Mouse (Mus musculus): Measurements from ENCODE around the gene Zim1.

Gene Zim1

GRCm38 (mm10) chr7:6696241-6697045 lies at the start of gene Zim1:
TSS of gene Zim1 (minus strand) at chr7:6696450.
- DNase-seq (ENCODE audit: low spot score) = peak; percentile 84

GRCm38 (mm10) chr7:6744281-6744904 lies 48.1 kb upstream of the Zim1 start:
- no peak for DNase-seq (ENCODE audit: low spot score)

- DNase-seq (ENCODE audit: low spot score) = no peak
Observed at GRCm38 (mm10) chr7:6736060-6736459, 39.8 kb upstream of the Zim1 start.

GRCm38 (mm10) chr7:6731930-6732329 lies 35.7 kb upstream of the Zim1 start:
- DNase-seq (ENCODE audit: low spot score) = no peak

GRCm38 (mm10) chr7:6731373-6731772 lies 35.1 kb upstream of the Zim1 start:
- DNase-seq (ENCODE audit: low spot score) = no peak

- DNase-seq (ENCODE audit: low spot score) = no peak
Observed at GRCm38 (mm10) chr7:6730801-6731200, 34.6 kb upstream of the Zim1 start.

DNA sequence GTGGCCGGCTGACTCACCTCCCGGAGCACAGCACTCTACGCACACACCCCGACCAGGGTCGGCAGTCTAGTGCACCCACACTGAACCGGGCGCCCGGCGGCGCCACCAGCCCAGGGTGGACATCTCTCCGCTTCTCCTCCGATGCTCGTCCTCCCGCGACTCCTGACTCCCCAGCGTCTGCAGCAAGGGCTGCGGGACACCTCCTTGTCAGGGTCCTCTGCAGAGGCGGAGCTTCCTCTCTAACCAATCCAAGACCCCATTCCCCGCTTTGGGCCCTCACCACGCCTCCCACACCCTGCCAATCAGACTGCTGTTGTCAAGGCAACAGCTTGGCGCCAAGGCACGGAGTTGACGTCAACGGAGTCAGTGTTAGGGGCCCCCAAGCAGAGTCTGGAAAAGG lies 34.0 kb upstream of the Zim1 start, which contains the start of the genes Peg3 and Usp29:
Peg3 (minus strand) TSS at position 191 of the 400 bp plus-strand sequence.
Usp29 (plus strand) TSS at position 338 of the 400 bp plus-strand sequence.
- DNase-seq (ENCODE audit: low spot score) = peak; percentile 85

DNA sequence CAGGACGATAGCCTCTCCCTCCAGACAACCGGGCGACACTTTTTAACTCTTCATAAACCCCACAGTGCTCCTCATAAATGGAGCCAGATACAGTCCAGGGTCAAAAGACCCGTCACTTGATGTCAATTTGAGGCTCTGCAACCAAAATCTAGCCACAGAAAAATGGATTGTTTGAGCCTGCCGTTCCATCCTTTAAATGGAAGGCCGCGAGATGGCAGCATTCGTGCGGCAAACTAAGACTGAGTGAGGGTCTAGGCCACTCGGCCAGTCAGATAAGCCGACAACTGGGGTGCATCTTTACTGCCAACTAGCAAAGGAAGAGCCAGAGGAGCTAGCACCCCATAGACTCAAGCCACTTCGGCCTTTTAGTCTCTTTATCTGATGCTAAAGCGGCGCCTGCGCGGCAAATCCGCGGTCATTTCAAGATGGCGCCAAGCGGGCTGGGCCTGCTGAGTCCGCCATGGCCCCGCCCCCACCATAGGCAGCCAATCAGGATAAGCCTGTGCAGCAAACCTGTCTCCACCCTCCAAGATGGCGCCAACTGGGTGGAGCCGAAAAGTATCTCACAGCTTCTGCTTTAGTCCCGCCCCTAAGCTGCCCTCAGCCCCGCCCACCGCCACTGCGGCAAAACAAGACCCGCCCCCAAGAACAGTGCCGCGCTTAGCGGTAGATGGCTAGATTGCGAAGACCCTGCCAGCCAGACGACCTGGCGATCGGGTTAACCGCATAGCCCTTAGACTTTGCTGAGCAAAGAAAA lies 33.0 kb upstream of the Zim1 start:
- peak; percentile 92 for DNase-seq (ENCODE audit: low spot score)

- DNase-seq (ENCODE audit: low spot score) = peak; percentile 96
Observed at GRCm38 (mm10) chr7:6728263-6728931, 32.1 kb upstream of the Zim1 start.

DNA sequence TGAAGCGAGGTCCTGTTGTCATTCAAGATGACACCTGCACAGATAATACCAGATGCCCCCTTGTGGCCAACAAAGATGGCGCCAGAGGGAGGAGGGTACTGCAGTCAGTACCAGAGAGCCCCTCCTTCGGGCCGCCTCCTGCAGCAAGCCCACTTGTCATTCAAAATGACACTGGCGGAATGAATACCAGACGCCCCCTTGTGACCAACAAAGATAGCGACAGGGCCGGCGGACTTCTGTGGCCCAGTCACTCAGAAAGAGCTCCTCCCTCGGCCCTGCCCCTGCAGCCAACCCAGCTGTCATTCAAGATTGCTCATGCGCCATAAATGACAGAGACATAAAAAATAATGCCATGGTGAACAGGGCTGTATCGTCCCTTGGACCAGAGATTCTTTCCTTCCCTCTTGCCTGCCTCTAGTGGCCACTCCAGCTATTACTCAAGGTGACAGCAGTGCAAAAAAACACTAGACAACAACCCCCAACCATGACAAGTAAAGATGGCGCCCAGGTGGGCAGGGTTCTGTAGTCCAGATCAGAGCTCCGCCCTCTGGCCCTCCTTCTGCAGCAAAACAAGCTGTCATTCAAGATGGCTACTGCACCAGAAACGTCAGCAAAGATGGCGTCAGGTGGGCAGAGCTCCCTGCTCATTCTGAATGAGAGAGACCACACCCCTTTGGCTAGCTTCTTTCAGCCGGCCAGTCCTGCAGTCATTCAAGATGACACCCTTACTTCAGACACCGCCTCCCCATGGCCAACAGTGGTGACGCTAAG lies 31.3 kb upstream of the Zim1 start:
- peak; percentile 89 for DNase-seq (ENCODE audit: low spot score)

DNA sequence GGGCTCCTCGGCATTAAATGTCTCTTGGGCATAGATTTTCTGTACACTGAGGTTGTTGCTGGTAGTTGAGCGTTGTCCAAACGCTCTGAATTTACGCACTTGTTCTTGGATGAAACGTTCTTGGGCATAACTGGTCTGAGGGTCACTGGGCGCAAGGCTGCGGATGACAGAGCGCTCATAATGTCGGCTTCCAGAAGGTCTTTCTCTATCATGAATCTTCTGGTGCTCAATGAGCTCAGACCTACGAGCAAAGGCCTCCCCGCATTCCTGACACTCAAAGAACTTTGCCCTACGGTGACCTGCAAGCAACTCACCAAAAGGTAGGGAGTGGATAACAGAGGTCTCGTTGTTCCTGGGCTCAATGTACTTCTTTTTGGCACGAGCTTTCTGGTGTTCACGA lies 13.1 kb upstream of the Zim1 start:
- DNase-seq (ENCODE audit: low spot score) = no peak

DNA sequence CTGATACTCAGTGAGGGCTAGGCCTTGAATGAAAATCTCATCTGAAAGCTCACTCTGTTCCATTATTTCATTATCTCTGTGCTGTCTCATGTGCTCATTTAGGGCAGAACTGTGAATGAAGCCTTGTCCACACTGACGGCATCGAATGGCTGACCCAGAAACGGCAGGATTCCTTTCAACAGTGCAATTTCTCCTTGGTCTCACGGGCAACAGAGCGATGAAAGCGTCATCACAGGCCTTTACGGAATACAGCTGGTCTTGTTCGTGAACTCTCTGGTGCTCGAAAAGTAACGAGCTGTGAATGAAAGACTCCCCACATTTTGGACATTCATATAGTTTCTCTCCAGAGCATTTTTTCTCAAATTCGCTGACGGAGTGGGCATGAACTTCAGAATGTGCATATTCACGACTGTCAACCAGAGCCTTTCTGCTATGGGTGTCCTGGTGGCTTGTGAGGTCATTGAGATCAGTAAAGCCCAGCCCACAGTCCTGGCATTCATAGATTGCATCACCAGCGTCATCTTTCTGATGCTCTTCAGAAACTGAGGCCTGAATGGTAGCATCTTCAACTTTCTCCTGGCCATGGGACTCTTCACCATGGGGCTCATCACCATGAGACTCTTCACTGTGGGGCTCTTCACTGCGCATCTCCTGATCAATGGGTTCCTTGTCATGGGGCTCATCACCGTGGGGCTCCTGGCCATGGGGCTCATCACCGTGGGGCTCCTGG lies 12.4 kb upstream of the Zim1 start:
- DNase-seq (ENCODE audit: low spot score) = no peak

DNA sequence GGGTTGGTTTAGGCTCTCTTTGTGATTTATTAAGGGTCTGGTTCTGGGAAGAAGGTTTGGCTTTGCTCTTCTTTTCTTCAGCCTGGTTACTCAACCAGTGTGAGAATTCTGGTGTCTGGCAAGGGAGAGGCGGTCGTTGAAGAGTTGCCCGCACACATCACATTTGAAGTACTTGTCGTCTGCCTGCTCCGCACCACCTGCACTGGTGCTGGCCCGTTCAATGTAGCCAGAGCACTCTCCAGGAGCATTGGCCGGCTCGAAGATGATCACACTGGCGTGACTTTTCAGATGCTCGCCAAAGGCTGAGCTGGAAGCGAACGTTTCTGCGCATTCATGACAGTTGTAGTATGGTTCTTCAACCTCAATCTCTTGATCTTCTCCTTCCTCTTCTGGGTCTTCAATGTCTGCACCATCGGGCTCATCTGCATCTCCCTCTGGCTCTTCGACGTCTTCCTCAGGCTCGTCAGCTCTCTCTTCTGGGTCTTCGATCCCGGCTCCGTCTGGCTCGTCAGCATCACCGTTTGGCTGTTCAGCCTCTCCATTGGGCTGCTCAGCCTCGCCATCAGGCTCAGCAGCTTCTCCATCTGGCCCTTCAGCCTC lies 11.3 kb upstream of the Zim1 start:
- DNase-seq (ENCODE audit: low spot score) = no peak

GRCm38 (mm10) chr7:6699230-6699629 lies 3.0 kb upstream of the Zim1 start:
- DNase-seq (ENCODE audit: low spot score) = no peak

- no peak for DNase-seq (ENCODE audit: low spot score)
Observed at GRCm38 (mm10) chr7:6685511-6685910, 10.7 kb downstream of the Zim1 start.

DNA sequence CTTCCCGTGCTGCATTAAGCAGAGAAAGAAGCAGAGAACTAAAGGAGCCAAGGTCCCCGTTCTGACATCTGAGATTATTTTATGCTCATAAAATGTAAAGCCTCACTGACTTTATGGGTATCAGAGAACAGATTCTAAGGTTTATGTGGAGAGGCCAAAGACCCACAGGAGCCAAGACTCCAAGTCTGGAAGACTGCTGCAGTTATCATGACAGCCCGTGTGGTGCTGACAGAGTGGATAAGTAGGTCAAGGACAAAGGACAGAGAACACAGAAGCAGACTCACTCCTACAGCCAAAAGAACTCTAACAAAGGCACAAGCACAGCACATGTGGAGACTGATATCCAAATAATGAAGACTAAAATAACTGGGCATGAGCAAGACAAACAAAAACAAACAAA lies 29.5 kb downstream of the Zim1 start:
- no peak for DNase-seq (ENCODE audit: low spot score)

GRCm38 (mm10) chr7:6663430-6663829 lies 32.8 kb downstream of the Zim1 start:
- DNase-seq (ENCODE audit: low spot score) = no peak

DNA sequence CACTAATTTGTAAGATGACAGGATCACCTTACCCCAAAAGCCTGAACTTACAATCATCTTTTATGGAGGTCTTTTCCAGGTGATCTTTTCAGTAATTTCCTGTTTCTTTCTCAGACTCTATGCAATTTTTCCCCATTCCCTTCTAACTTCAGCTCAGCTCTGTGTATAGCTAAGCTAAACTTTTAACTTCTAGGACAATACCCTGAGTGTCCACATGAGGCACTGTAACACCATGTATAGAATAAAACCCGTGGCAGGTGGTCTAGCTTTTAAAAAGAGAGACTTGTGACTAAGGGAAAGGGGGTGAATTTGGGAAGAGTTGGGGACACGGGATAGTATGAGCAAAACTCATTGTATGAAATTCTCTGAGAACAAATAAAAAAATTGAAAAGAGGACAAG lies 36.6 kb downstream of the Zim1 start:
- DNase-seq (ENCODE audit: low spot score) = peak; percentile 4

DNA sequence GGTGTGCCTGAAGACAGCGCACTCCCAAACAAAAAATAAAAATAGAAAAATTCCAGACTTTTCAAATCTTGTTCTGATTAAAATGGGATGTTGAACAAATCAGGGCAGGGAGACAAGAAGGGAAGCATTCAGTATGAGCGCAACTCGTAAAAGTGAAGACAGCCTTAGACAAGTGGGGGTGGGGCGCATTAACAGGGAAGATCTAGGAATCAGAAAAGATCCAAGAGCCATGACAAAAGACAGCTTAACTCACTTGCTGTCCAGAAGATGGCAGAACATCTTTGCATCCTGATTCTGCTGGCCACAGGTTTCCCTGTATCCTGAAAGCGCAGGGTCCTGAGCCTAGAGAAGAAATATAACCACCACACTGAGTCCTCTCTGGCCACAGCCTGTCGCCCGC lies 37.6 kb downstream of the Zim1 start:
- DNase-seq (ENCODE audit: low spot score) = no peak

- no peak for DNase-seq (ENCODE audit: low spot score)
Observed at GRCm38 (mm10) chr7:6652151-6652550, 44.1 kb downstream of the Zim1 start.
